Mouse (Mus musculus): Measurements from ENCODE around the gene Zkscan5. TPM values are rescaled to one million over a fixed set of nuclear protein-coding genes. Genes with fewer than 3 reads are reported as not detected.
"Not testable (repeated sequence)": the region's sequence is repeated elsewhere in the genome, so short reads cannot be mapped to it uniquely, and the experiment has no call there.

Gene Zkscan5
- polyA plus RNA-seq, 1 experiment from 2014 or later: 13.6 TPM

DNA sequence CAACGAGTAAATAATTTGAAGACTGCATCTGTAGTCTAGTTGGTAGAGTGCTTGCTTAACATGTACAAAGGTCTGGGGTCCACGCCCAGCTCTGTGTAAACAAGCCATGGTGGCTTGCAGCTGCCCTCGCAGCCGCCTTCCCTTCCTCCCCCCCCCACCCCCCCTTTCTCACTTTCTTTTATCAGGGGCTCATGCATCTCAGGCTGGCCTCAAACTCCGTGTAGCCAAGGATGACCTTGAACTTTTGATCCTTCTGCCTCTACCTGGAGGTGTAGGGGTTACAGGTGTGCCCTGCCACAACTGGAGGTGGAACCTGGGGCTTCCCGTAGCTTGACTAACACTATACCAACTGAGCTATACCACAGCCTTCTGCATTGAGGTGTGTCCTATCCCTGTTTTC lies 13.4 kb downstream of the Zkscan5 start:
- Histone ChIP-seq H3K36me3 (peaks cover 74% of the 10 kb centered on the region), H3K4me3 (no peak overlapping the region), H3K4me1 (no peaks in the 10 kb centered on the region), H3K4me2 (no peak overlapping the region), H3K9me3 (no peaks in the 10 kb centered on the region), H3K27ac (no peak overlapping the region), H3K27me3 (no peaks in the 10 kb centered on the region), H3K9ac (no peak overlapping the region)
- 86% methylated on average over 6 of the region's 6 CpGs for WGBS
- no peak for ATAC-seq (ENCODE audit: insufficient number of reproducible peaks, low FRiP score, low TSS enrichment, low read depth)

GRCm38 (mm10) chr5:145218206-145218605 lies 13.8 kb downstream of the Zkscan5 start:
- H3K36me3 ChIP-seq: peaks cover 74% of the 10 kb centered on the region
- ATAC-seq (ENCODE audit: insufficient number of reproducible peaks, low FRiP score, low TSS enrichment, low read depth): no peak
- no peak overlapping the region for H3K4me2 ChIP-seq

DNA sequence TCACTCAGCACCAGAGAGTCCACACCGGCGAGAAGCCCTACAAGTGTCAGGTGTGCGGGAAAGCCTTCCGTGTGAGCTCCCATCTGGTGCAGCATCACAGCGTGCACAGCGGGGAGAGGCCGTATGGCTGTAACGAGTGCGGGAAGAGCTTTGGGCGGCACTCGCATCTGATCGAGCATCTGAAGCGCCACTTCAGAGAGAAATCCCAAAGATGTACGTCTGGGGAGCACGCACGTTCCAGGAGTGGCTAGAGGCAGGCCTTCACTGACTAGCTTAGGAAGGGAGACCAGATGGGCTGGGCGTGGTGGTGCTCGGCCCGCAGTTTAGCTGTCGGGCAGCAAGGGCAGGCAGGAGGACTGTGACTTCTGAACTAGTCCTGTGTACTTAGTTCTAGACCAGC lies 14.3 kb downstream of the Zkscan5 start:
- no peak overlapping the region for H3K9ac ChIP-seq
- H3K4me1 ChIP-seq: no peaks in the 10 kb centered on the region
- H3K9me3 ChIP-seq: no peaks in the 10 kb centered on the region
- no peak overlapping the region for H3K27ac ChIP-seq
- WGBS: 94% methylated on average over 20 of the region's 20 CpGs
- no peak overlapping the region for H3K4me2 ChIP-seq
- no peak for ATAC-seq (ENCODE audit: insufficient number of reproducible peaks, low FRiP score, low TSS enrichment, low read depth)
- H3K4me3 ChIP-seq: no peak overlapping the region
- no peaks in the 10 kb centered on the region for H3K27me3 ChIP-seq
- peaks cover 70% of the 10 kb centered on the region for H3K36me3 ChIP-seq

More at GRCm38 (mm10) chr5:145218206-145218605, 13.8 kb downstream of the Zkscan5 start:
- H3K9ac ChIP-seq: no peak overlapping the region
- no peak overlapping the region for H3K27ac ChIP-seq
- no peaks in the 10 kb centered on the region for H3K27me3 ChIP-seq
- no peak overlapping the region for H3K4me3 ChIP-seq
- no peaks in the 10 kb centered on the region for H3K9me3 ChIP-seq
- WGBS: 91% methylated on average over 21 of the region's 21 CpGs
- H3K4me1 ChIP-seq: no peaks in the 10 kb centered on the region

GRCm38 (mm10) chr5:145219981-145220380 lies 15.6 kb downstream of the Zkscan5 start:
- Histone ChIP-seq H3K9me3 (no peaks in the 10 kb centered on the region), H3K4me3 (no peak overlapping the region), H3K36me3 (peaks cover 60% of the 10 kb centered on the region), H3K4me1 (no peaks in the 10 kb centered on the region), H3K27me3 (no peaks in the 10 kb centered on the region), H3K9ac (no peak overlapping the region), H3K4me2 (no peak overlapping the region), H3K27ac (no peak overlapping the region)
- 96% methylated on average over 8 of the region's 8 CpGs for WGBS
- no peak for ATAC-seq (ENCODE audit: insufficient number of reproducible peaks, low FRiP score, low TSS enrichment, low read depth)

GRCm38 (mm10) chr5:145222840-145223239 lies 18.5 kb downstream of the Zkscan5 start:
- Histone ChIP-seq H3K4me2 (no peak overlapping the region), H3K4me3 (no peak overlapping the region), H3K4me1 (no peaks in the 10 kb centered on the region), H3K36me3 (peaks cover 52% of the 10 kb centered on the region), H3K27ac (no peak overlapping the region), H3K9me3 (no peaks in the 10 kb centered on the region), H3K9ac (no peak overlapping the region), H3K27me3 (no peaks in the 10 kb centered on the region)
- peak; percentile 21; the same call in 1 of the 2 replicates for ATAC-seq (ENCODE audit: insufficient number of reproducible peaks, low FRiP score, low TSS enrichment, low read depth)
- 76% methylated on average over 5 of the region's 5 CpGs for WGBS

GRCm38 (mm10) chr5:145223395-145223794 lies 19.0 kb downstream of the Zkscan5 start:
- peaks cover 46% of the 10 kb centered on the region for H3K36me3 ChIP-seq
- no peaks in the 10 kb centered on the region for H3K9me3 ChIP-seq

GRCm38 (mm10) chr5:145226453-145226852 lies 22.1 kb downstream of the Zkscan5 start:
- H3K9me3 ChIP-seq: no peaks in the 10 kb centered on the region
- H3K36me3 ChIP-seq: peaks cover 17% of the 10 kb centered on the region
- H3K27me3 ChIP-seq: no peaks in the 10 kb centered on the region
- H3K4me2 ChIP-seq: no peak overlapping the region
- H3K4me3 ChIP-seq: no peak overlapping the region
- 61% methylated on average over 2 of the region's 2 CpGs for WGBS
- no peak overlapping the region for H3K27ac ChIP-seq
- H3K9ac ChIP-seq: no peak overlapping the region
- ATAC-seq (ENCODE audit: insufficient number of reproducible peaks, low FRiP score, low TSS enrichment, low read depth): no peak
- 0 out of 2 replicates have a peak, but pooled peaks cover 4% of the 10 kb centered on the region for H3K4me1 ChIP-seq

More at GRCm38 (mm10) chr5:145223395-145223794, 19.0 kb downstream of the Zkscan5 start:
- 81% methylated on average over 12 of the region's 12 CpGs for WGBS
- Histone ChIP-seq H3K4me3 (no peak overlapping the region), H3K9ac (no peak overlapping the region), H3K4me2 (no peak overlapping the region), H3K27me3 (no peaks in the 10 kb centered on the region), H3K4me1 (no peaks in the 10 kb centered on the region), H3K27ac (no peak overlapping the region)
- no peak for ATAC-seq (ENCODE audit: insufficient number of reproducible peaks, low FRiP score, low TSS enrichment, low read depth)

DNA sequence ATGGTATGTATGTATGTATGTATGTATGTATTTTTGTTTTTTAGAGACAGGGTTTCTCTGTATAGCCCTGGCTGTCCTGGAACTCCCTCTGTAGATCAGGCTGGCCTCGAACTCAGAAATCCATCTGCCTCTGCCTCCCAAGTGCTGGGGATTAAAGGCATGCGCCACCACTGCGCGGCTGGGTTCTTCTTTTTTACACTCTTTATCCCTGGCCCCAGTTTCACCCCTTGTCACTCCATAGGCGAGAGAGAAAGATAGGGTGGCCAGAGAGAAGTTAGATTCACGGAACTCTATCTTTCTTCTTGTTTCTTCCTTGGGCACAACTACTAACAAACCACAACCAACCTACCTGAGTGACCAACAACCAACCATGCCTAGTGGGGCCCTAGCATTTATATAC lies 24.9 kb downstream of the Zkscan5 start:
- H3K9me3 ChIP-seq; H3K4me2 ChIP-seq; H3K9ac ChIP-seq; ATAC-seq (ENCODE audit: insufficient number of reproducible peaks, low FRiP score, low TSS enrichment, low read depth); H3K4me3 ChIP-seq; H3K27ac ChIP-seq; H3K27me3 ChIP-seq: not testable (repeated sequence)
- Histone ChIP-seq H3K4me1 (peaks cover 16% of the 10 kb centered on the region), H3K36me3 (peaks cover 11% of the 10 kb centered on the region)
- WGBS: 69% methylated on average over 6 of the region's 6 CpGs

GRCm38 (mm10) chr5:145230641-145231040 lies 26.3 kb downstream of the Zkscan5 start:
- Histone ChIP-seq H3K4me1 (peaks cover 16% of the 10 kb centered on the region), H3K36me3 (peaks cover 25% of the 10 kb centered on the region), H3K27me3 (no peaks in the 10 kb centered on the region), H3K4me2 (peak overlapping the region; percentile 67), H3K9me3 (no peaks in the 10 kb centered on the region), H3K27ac (no peak overlapping the region), H3K9ac (no peak overlapping the region), H3K4me3 (peak overlapping the region; percentile 72)
- ATAC-seq (ENCODE audit: insufficient number of reproducible peaks, low FRiP score, low TSS enrichment, low read depth): no peak
- 74% methylated on average over 4 of the region's 4 CpGs for WGBS

DNA sequence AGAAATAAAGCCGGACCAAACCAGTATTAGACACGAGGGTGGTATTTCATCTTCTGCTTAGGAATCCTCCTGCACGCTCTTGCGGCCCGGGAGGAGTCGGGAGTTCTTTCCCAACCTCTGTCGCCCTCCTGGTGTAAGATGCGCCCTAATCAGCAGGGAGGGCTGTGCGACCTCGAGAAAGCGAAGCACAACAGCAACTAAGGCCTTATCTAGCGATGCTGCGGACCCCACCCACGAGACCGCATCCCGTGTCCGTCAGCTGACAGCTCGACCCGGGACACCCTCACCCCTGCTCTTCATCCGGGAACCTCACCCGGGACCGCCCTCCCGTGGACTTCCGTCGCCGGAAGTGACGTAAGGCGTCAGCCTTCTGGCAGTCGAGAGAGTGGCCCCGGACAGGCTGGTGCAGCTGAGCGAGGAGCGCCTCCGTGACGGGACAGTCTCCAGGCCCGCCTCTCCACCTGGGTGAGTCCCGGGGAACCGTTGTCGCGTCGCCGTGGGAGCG lies 27.1 kb downstream of the Zkscan5 start, which contains the start of gene Zfp655:
Gene Zfp655, plus strand, starts transcription at position 349 of the 505 bp plus-strand sequence.
- Histone ChIP-seq H3K9ac (peak within 1 kb of the TSS; percentile 85), H3K4me3 (peak within 1 kb of the TSS; percentile 72), H3K4me2 (peak within 1 kb of the TSS; percentile 67), H3K27ac (peak within 1 kb of the TSS; percentile 91), H3K36me3 (peaks cover 31% of the 10 kb centered on the region), H3K27me3 (no peaks in the 10 kb centered on the region), H3K4me1 (peaks cover 16% of the 10 kb centered on the region), H3K9me3 (no peaks in the 10 kb centered on the region)
- ATAC-seq (ENCODE audit: insufficient number of reproducible peaks, low FRiP score, low TSS enrichment, low read depth): peak; percentile 96
- under 1% methylated on average over 42 of the region's 42 CpGs for WGBS

DNA sequence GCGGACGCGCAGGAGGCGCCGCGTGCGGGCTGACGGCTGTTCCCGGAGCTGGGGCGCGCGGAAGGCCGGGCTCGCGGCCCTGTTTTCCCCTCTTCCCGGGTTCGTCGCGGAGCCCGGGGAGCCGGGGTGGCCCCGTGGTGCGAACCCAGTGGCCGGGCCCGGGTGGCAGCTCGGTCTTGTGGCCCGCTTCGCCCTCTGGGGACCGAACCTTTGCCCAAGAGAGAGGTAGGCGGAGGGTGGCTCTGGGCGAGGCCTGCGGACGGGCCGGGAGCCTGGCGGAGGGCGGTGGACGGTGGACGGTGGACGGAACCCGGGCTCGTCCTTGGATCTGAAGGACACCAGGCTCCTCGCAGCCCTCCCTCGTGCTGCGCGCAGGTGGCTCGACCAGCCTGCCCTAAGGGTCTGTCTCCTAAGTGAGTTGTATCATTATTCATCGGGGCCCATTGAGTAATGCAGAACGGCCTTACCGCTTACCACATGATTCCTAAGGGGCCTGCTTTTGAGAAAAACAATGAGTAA lies 27.6 kb downstream of the Zkscan5 start:
- WGBS: under 1% methylated on average over 39 of the region's 49 CpGs

GRCm38 (mm10) chr5:145234636-145235035 lies 30.3 kb downstream of the Zkscan5 start:
- H3K4me1 ChIP-seq: peaks cover 16% of the 10 kb centered on the region
- no peak overlapping the region for H3K4me3 ChIP-seq

More for the DNA sequence above, 27.6 kb downstream of the Zkscan5 start:
- Histone ChIP-seq H3K27me3 (no peaks in the 10 kb centered on the region), H3K36me3 (peaks cover 35% of the 10 kb centered on the region), H3K4me1 (peaks cover 16% of the 10 kb centered on the region), H3K4me3 (peak overlapping the region; percentile 72), H3K4me2 (peak overlapping the region; percentile 67), H3K9me3 (no peaks in the 10 kb centered on the region), H3K9ac (peak overlapping the region; percentile 85), H3K27ac (peak overlapping the region; percentile 91)
- peak; percentile 16 for ATAC-seq (ENCODE audit: insufficient number of reproducible peaks, low FRiP score, low TSS enrichment, low read depth)

More at GRCm38 (mm10) chr5:145234636-145235035, 30.3 kb downstream of the Zkscan5 start:
- no peak overlapping the region for H3K4me2 ChIP-seq
- H3K27me3 ChIP-seq: no peaks in the 10 kb centered on the region
- H3K9me3 ChIP-seq: no peaks in the 10 kb centered on the region
- no peak for ATAC-seq (ENCODE audit: insufficient number of reproducible peaks, low FRiP score, low TSS enrichment, low read depth)
- H3K27ac ChIP-seq: no peak overlapping the region
- no peak overlapping the region for H3K9ac ChIP-seq
- H3K36me3 ChIP-seq: peaks cover 55% of the 10 kb centered on the region

Measured in limb, embryonic 15.5 days (tissue).